Mouse (Mus musculus) hindlimb bud, embryonic 11.5 days (tissue): ENCODE data around the gene Sqstm1.

Source experiments
- DNase-seq: peaks from one replicate; pipeline ENCODE4 v3.0.0-alpha.2; 2012; ENCODE audit warnings: low read depth, low spot score; ENCODE audit errors: extremely low spot score

The Sqstm1 gene

GRCm38 (mm10) chr11:50211322-50212059, 864 bp upstream of the Sqstm1 start:
- no peak for DNase-seq

GRCm38 (mm10) chr11:50210101-50210504, 524 bp downstream of the Sqstm1 start:
- peak; percentile 64 for DNase-seq

- no peak for DNase-seq
Measured at GRCm38 (mm10) chr11:50208039-50208438, 2.6 kb downstream of the Sqstm1 start.

- no peak for DNase-seq
Measured at GRCm38 (mm10) chr11:50207344-50207743, 3.3 kb downstream of the Sqstm1 start.

- DNase-seq = no peak
Measured at GRCm38 (mm10) chr11:50206037-50206436, 4.6 kb downstream of the Sqstm1 start.

- DNase-seq = no peak
Measured at GRCm38 (mm10) chr11:50205434-50205833, 5.2 kb downstream of the Sqstm1 start.

- DNase-seq = no peak
Measured at GRCm38 (mm10) chr11:50203302-50203827, 7.3 kb downstream of the Sqstm1 start.

GRCm38 (mm10) chr11:50201590-50201989, 9.0 kb downstream of the Sqstm1 start:
- no peak for DNase-seq

GRCm38 (mm10) chr11:50200613-50201012, 10.0 kb downstream of the Sqstm1 start:
- DNase-seq = no peak

- DNase-seq = no peak
Measured at GRCm38 (mm10) chr11:50198916-50199315, 11.7 kb downstream of the Sqstm1 start.

- DNase-seq = no peak
Measured at GRCm38 (mm10) chr11:50198219-50198846, 12.3 kb downstream of the Sqstm1 start.

- no peak for DNase-seq
Measured at GRCm38 (mm10) chr11:50197500-50197899, 13.1 kb downstream of the Sqstm1 start.

- DNase-seq = no peak
Measured at GRCm38 (mm10) chr11:50194793-50195192, 15.8 kb downstream of the Sqstm1 start.

GRCm38 (mm10) chr11:50194070-50194469, 16.6 kb downstream of the Sqstm1 start:
- DNase-seq = no peak

GRCm38 (mm10) chr11:50192278-50192677, 18.3 kb downstream of the Sqstm1 start:
- DNase-seq = no peak

- no peak for DNase-seq
Measured at GRCm38 (mm10) chr11:50190362-50190761, 20.3 kb downstream of the Sqstm1 start.

- DNase-seq = no peak
Measured at GRCm38 (mm10) chr11:50188682-50189081, 21.9 kb downstream of the Sqstm1 start.

GRCm38 (mm10) chr11:50184788-50185187, 25.8 kb downstream of the Sqstm1 start:
- DNase-seq = no peak

GRCm38 (mm10) chr11:50182702-50183101, 27.9 kb downstream of the Sqstm1 start:
- DNase-seq = no peak

GRCm38 (mm10) chr11:50180478-50181231, 30.0 kb downstream of the Sqstm1 start:
- DNase-seq = no peak
